Mouse (Mus musculus) G1E (cell line): ENCODE measurements at regions not wholly inside any gene's neighbourhood (a gene's known extent, or its start where the extent isn't known, plus 50 kb on each side); places are given as distances from the start of the nearest gene placed in this dataset.

Experiments used
- ATAC-seq: 2 replicates; pipeline ENCODE4 v1.8.0; 2016; ENCODE audit warnings: mild to moderate bottlenecking; ENCODE audit not compliant: insufficient number of reproducible peaks, poor library complexity, low FRiP score, severe bottlenecking; ENCODE audit errors: extremely low read depth
- DNase-seq: peaks from one replicate; pipeline ENCODE4 v3.0.0; 2012; ENCODE audit warnings: low spot score
- H3K27me3 ChIP-seq: 2 replicates; pipeline ENCODE4 v1.6.1; 2012; ENCODE audit warnings: mild to moderate bottlenecking, low read length, inconsistent platforms; ENCODE audit not compliant: insufficient read depth
- H3K36me3 ChIP-seq: replicated peaks from 2 replicates; pipeline ENCODE3; 2012; ENCODE audit warnings: mild to moderate bottlenecking, inconsistent platforms
- H3K4me1 ChIP-seq: 2 replicates; pipeline ENCODE4 v1.6.1; 2012; ENCODE audit warnings: low read depth, low read length, inconsistent platforms, mixed read lengths; ENCODE audit not compliant: insufficient read depth
- H3K4me3 ChIP-seq: 2 replicates; pipeline ENCODE4 v1.5.1; 2012; ENCODE audit warnings: low read depth, mild to moderate bottlenecking, inconsistent platforms, low read length, moderate library complexity, mixed read lengths
- H3K9me3 ChIP-seq: replicated peaks from 2 replicates; pipeline ENCODE4 v1.6.1; 2012; ENCODE audit warnings: inconsistent platforms
- CTCF ChIP-seq: IDR thresholded peaks from 2 replicates; pipeline ENCODE4 v1.5.1; 2012; ENCODE audit warnings: low read depth, low read length, inconsistent platforms, mixed read lengths
- GATA1 ChIP-seq: IDR thresholded peaks from 2 replicates; pipeline ENCODE4 v1.6.1; 2012; ENCODE audit warnings: borderline replicate concordance, low read length, inconsistent platforms, mixed read lengths
- GATA2 ChIP-seq: IDR thresholded peaks from 2 replicates; pipeline ENCODE4 v1.6.1; 2012; ENCODE audit warnings: low read depth, low read length, inconsistent platforms, borderline replicate concordance
- POLR2AphosphoS5 ChIP-seq: IDR thresholded peaks from 2 replicates; pipeline ENCODE4 v1.6.1; 2012; ENCODE audit warnings: low read depth, low read length, inconsistent platforms; ENCODE audit not compliant: insufficient replicate concordance
- TAL1 ChIP-seq: conservative IDR thresholded peaks from 2 replicates; pipeline ENCODE4 v1.6.1; 2012; ENCODE audit warnings: low read depth, low read length, inconsistent platforms, mixed read lengths

DNA sequence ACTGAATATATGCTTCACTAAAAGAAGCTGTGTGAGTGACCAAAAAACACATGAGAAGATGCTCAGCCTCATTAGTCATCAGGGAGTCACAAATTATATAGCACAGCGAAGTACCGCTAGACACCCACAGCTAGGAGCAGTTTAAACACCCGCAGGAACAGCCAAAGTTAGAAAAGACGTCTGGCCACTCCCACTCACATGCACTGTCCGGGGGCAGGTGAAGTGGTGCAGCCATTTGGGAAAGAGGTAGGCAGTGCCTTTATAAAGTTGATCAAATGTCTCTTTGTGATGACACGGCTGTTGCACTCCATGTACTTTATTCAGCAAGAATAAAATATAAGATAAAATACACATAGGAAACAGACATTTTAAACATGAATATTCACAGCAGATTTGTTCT is 129.1 kb upstream of the Frmd6 start:
- TF ChIP-seq GATA1 = no peak
- TF ChIP-seq CTCF = no peak
- TF ChIP-seq TAL1 = no peak
- TF ChIP-seq GATA2 = no peak
- TF ChIP-seq POLR2AphosphoS5 = no peak
- Histone ChIP-seq H3K36me3 (no peaks in the 10 kb centered on the region), H3K4me1 (no peaks in the 10 kb centered on the region), H3K27me3 (no peaks in the 10 kb centered on the region), H3K9me3 (no peaks in the 10 kb centered on the region), H3K4me3 (no peak overlapping the region)
- DNase-seq = no peak
- no peak for ATAC-seq

- Histone ChIP-seq H3K4me1 (no peaks in the 10 kb centered on the region), H3K36me3 (no peaks in the 10 kb centered on the region), H3K9me3 (no peaks in the 10 kb centered on the region), H3K27me3 (no peaks in the 10 kb centered on the region), H3K4me3 (no peak overlapping the region)
- no peak for TF ChIP-seq CTCF
- ATAC-seq (no peak), DNase-seq (no peak)
These were observed 126.8 kb upstream of the Frmd6 start for GRCm38 (mm10) chr12:70698466-70698865.

DNA sequence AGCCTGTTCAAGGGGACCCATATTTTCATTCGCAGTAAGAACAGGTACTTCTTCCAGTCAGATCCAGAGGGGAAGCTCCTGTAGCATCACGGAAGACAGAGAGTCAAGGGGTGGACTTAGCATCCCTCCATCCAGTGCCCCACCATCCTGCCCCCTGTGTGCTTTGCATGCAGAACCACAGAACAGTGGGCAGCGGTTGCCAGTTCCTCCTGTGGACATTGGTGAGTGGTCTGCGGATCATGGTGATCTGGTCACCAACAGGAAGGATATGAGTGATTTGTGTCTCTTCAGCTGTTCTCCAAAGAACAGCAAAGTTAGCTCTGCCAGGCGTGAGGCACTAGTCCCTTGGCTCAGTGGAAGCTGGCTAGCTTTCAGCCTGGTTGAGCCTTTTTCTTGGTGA is 122.8 kb upstream of the Frmd6 start:
- H3K4me1 ChIP-seq = no peaks in the 10 kb centered on the region
- no peaks in the 10 kb centered on the region for H3K36me3 ChIP-seq
- peaks cover 4% of the 10 kb centered on the region for H3K27me3 ChIP-seq
- DNase-seq (no peak), ATAC-seq (no peak)
- TF ChIP-seq GATA2 (no peak), GATA1 (no peak), TAL1 (no peak), POLR2AphosphoS5 (no peak), CTCF (no peak)
- H3K9me3 ChIP-seq = no peaks in the 10 kb centered on the region
- H3K4me3 ChIP-seq = no peak overlapping the region

DNA sequence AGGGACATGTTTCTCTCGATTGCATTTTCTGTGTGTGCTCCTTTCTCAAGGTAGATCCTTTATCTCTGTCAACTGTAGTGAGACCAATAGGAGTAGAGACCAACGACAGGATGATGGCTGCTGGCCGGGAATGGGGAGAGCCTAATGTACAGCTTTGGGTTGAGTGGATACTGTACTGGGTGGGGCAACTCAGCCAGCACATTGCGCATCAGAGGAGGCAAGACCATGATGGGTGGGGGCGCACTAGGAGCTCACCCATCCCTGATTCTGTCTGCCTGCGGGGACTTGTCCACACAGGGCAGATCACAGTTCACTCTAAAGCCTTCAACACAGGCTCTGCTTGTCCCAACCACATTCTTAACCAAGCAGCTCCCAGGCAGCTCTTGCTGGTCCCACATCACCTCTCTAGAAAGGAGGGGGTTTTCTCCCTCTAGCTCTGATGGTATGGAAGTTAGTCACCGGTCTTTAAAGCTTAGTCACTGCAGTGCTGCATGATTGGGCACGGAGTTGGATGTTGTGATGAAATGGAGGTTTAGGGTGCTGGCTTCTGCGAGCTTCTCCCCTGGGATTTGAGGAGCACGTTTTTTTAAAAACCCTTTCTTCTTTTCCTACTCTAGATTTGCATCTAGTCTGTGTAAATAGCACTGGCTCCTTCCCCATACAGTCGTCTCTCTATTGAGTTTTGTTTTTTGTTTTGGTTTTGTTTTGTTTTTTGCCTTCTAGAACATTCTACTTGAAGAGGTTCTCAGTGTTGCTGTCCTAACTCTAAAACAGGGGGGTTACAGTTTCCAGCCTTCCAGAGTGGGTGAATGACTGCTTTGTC is 118.3 kb upstream of the Frmd6 start:
- no peaks in the 10 kb centered on the region for H3K4me1 ChIP-seq
- H3K4me3 ChIP-seq = no peak overlapping the region
- H3K9me3 ChIP-seq = no peaks in the 10 kb centered on the region
- H3K27me3 ChIP-seq = peaks cover 8% of the 10 kb centered on the region
- DNase-seq = no peak
- H3K36me3 ChIP-seq = no peaks in the 10 kb centered on the region
- TF ChIP-seq POLR2AphosphoS5 (no peak), GATA2 (no peak), TAL1 (no peak), GATA1 (no peak), CTCF (no peak)
- no peak for ATAC-seq

GRCm38 (mm10) chr12:70707629-70708289 is 117.6 kb upstream of the Frmd6 start:
- H3K36me3 ChIP-seq = no peaks in the 10 kb centered on the region
- TF ChIP-seq TAL1 (no peak), POLR2AphosphoS5 (no peak), CTCF (no peak), GATA2 (no peak)
- ATAC-seq = no peak

GRCm38 (mm10) chr12:70708290-70708668 is 117.0 kb upstream of the Frmd6 start:
- H3K27me3 ChIP-seq = peaks cover 12% of the 10 kb centered on the region
- TF ChIP-seq GATA2 (no peak), TAL1 (no peak), POLR2AphosphoS5 (no peak), CTCF (no peak), GATA1 (no peak)
- ATAC-seq (no peak), DNase-seq (no peak)
- no peak overlapping the region for H3K4me3 ChIP-seq
- H3K36me3 ChIP-seq = no peaks in the 10 kb centered on the region
- H3K4me1 ChIP-seq = no peaks in the 10 kb centered on the region
- no peaks in the 10 kb centered on the region for H3K9me3 ChIP-seq

More at GRCm38 (mm10) chr12:70707629-70708289, 117.6 kb upstream of the Frmd6 start:
- DNase-seq = no peak
- Histone ChIP-seq H3K9me3 (no peaks in the 10 kb centered on the region), H3K4me1 (no peaks in the 10 kb centered on the region), H3K4me3 (no peak overlapping the region), H3K27me3 (peaks cover 9% of the 10 kb centered on the region)

DNA sequence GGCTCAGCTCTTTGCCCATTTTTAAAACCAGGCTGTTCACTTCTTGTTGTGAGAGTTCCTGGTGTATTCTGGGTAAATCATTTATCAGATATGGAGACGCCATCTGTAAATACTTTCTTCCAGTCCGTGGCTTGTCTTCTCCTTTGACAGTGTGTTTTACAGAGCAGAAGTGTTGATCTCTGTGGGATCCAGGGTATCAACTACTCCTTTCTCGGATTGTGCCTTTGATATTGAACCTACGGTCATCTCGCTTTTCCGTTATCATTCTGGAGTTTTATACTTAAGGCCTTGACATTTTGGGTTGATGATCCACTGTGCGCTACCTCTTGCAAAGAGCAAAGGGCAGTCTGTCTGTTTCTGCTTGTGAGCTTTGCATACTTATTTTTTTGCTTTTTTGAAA is 115.0 kb upstream of the Frmd6 start:
- no peak for DNase-seq
- Histone ChIP-seq H3K4me3 (no peak overlapping the region), H3K9me3 (no peaks in the 10 kb centered on the region), H3K36me3 (no peaks in the 10 kb centered on the region), H3K4me1 (peaks cover 5% of the 10 kb centered on the region), H3K27me3 (peaks cover 12% of the 10 kb centered on the region)
- ATAC-seq = no peak
- TF ChIP-seq GATA2 (no peak), POLR2AphosphoS5 (no peak), TAL1 (no peak), GATA1 (no peak)
